Mouse (Mus musculus): ENCODE results near the gene Ucma. TPM values are rescaled to one million over a fixed set of nuclear protein-coding genes. Genes with fewer than 3 reads are reported as not detected.

Gene Ucma
- polyA plus RNA-seq, 1 experiment from 2014 or later: 0.56 TPM

- H3K9me3 ChIP-seq: no peaks in the 10 kb centered on the region
- no peak overlapping the region for H3K9ac ChIP-seq
- H3K27ac ChIP-seq: no peak overlapping the region
- H3K36me3 ChIP-seq (replicated peaks): no peaks in the 10 kb centered on the region
- peak overlapping the region; percentile 97 for H3K4me2 ChIP-seq
- no peaks in the 10 kb centered on the region for H3K27me3 ChIP-seq (replicated peaks)
- peak overlapping the region; percentile 64 for H3K4me3 ChIP-seq
- WGBS: 14% methylated on average over 8 of the region's 8 CpGs
- no peak for ATAC-seq (replicated peaks)
- H3K4me1 ChIP-seq: peaks cover 8% of the 10 kb centered on the region
These were observed 36.1 kb downstream of the Ucma start for GRCm38 (mm10) chr2:5011898-5012490.

GRCm38 (mm10) chr2:5012491-5013324 is 36.8 kb downstream of the Ucma start, which contains the start of gene Mcm10:
Gene Mcm10, minus strand, starts transcription at chr2:5012791.
- H3K36me3 ChIP-seq (replicated peaks): no peaks in the 10 kb centered on the region
- no peak within 1 kb of the TSS for H3K27ac ChIP-seq
- peak within 1 kb of the TSS; percentile 97 for H3K4me2 ChIP-seq
- peak within 1 kb of the TSS; percentile 64 for H3K4me3 ChIP-seq
- no peaks in the 10 kb centered on the region for H3K9me3 ChIP-seq
- WGBS: 4% methylated on average over 32 of the region's 32 CpGs
- peaks cover 8% of the 10 kb centered on the region for H3K4me1 ChIP-seq
- H3K27me3 ChIP-seq (replicated peaks): no peaks in the 10 kb centered on the region
- no peak within 1 kb of the TSS for H3K9ac ChIP-seq
- peak; percentile 100 for ATAC-seq (replicated peaks)

- Histone ChIP-seq H3K27ac (no peak overlapping the region), H3K4me3 (no peak overlapping the region), H3K36me3 (replicated peaks) (no peaks in the 10 kb centered on the region), H3K4me1 (peaks cover 8% of the 10 kb centered on the region), H3K4me2 (no peak overlapping the region), H3K9me3 (no peaks in the 10 kb centered on the region), H3K9ac (no peak overlapping the region), H3K27me3 (replicated peaks) (no peaks in the 10 kb centered on the region)
- WGBS: 71% methylated on average over 7 of the region's 7 CpGs
- ATAC-seq (replicated peaks): no peak
These were observed 38.7 kb downstream of the Ucma start for GRCm38 (mm10) chr2:5014616-5015015.

- Histone ChIP-seq H3K36me3 (replicated peaks) (no peaks in the 10 kb centered on the region), H3K9ac (no peak overlapping the region), H3K27ac (no peak overlapping the region), H3K4me1 (peaks cover 8% of the 10 kb centered on the region), H3K4me2 (no peak overlapping the region), H3K27me3 (replicated peaks) (no peaks in the 10 kb centered on the region), H3K4me3 (no peak overlapping the region), H3K9me3 (no peaks in the 10 kb centered on the region)
- no peak for ATAC-seq (replicated peaks)
- 81% methylated on average over 6 of the region's 6 CpGs for WGBS
These were observed 39.6 kb downstream of the Ucma start for GRCm38 (mm10) chr2:5015527-5015926.

- no peak overlapping the region for H3K9ac ChIP-seq
- no peaks in the 10 kb centered on the region for H3K36me3 ChIP-seq (replicated peaks)
- H3K4me3 ChIP-seq: no peak overlapping the region
- no peaks in the 10 kb centered on the region; the same call in 1 of the 2 replicates for H3K27me3 ChIP-seq (replicated peaks)
- H3K27ac ChIP-seq: no peak overlapping the region
- 96% methylated on average over 7 of the region's 7 CpGs for WGBS
- ATAC-seq (replicated peaks): no peak
- H3K4me1 ChIP-seq: peaks cover 6% of the 10 kb centered on the region
- H3K9me3 ChIP-seq: no peaks in the 10 kb centered on the region
- no peak overlapping the region for H3K4me2 ChIP-seq
These were observed 41.0 kb downstream of the Ucma start for GRCm38 (mm10) chr2:5016922-5017321.

GRCm38 (mm10) chr2:5019708-5020107 is 43.8 kb downstream of the Ucma start:
- Histone ChIP-seq H3K4me1 (no peaks in the 10 kb centered on the region), H3K9me3 (no peaks in the 10 kb centered on the region), H3K36me3 (replicated peaks) (no peaks in the 10 kb centered on the region), H3K27ac (no peak overlapping the region), H3K4me2 (no peak overlapping the region), H3K27me3 (replicated peaks) (no peaks in the 10 kb centered on the region; the same call in 1 of the 2 replicates), H3K9ac (no peak overlapping the region), H3K4me3 (no peak overlapping the region)
- 60% methylated on average over 1 of the region's 1 CpGs for WGBS
- ATAC-seq (replicated peaks): no peak

GRCm38 (mm10) chr2:5023275-5023674 is 47.4 kb downstream of the Ucma start:
- 85% methylated on average over 2 of the region's 2 CpGs for WGBS
- ATAC-seq (replicated peaks): no peak

GRCm38 (mm10) chr2:5023699-5024399 is 47.9 kb downstream of the Ucma start:
- no peak overlapping the region for H3K9ac ChIP-seq
- H3K4me1 ChIP-seq: no peaks in the 10 kb centered on the region
- 85% methylated on average over 14 of the region's 14 CpGs for WGBS
- no peak overlapping the region for H3K4me3 ChIP-seq
- no peaks in the 10 kb centered on the region for H3K9me3 ChIP-seq
- no peak overlapping the region for H3K27ac ChIP-seq
- H3K4me2 ChIP-seq: no peak overlapping the region
- ATAC-seq (replicated peaks): no peak
- H3K36me3 ChIP-seq (replicated peaks): no peaks in the 10 kb centered on the region
- H3K27me3 ChIP-seq (replicated peaks): no peaks in the 10 kb centered on the region; the same call in 1 of the 2 replicates

More at GRCm38 (mm10) chr2:5023275-5023674, 47.4 kb downstream of the Ucma start:
- Histone ChIP-seq H3K27me3 (replicated peaks) (no peaks in the 10 kb centered on the region; the same call in 1 of the 2 replicates), H3K4me2 (no peak overlapping the region), H3K36me3 (replicated peaks) (no peaks in the 10 kb centered on the region), H3K9me3 (no peaks in the 10 kb centered on the region), H3K4me1 (no peaks in the 10 kb centered on the region), H3K9ac (no peak overlapping the region), H3K4me3 (no peak overlapping the region), H3K27ac (no peak overlapping the region)

- H3K27me3 ChIP-seq (replicated peaks): no peaks in the 10 kb centered on the region; the same call in 1 of the 2 replicates
- H3K4me3 ChIP-seq: no peak overlapping the region
- no peaks in the 10 kb centered on the region for H3K36me3 ChIP-seq (replicated peaks)
- H3K4me1 ChIP-seq: no peaks in the 10 kb centered on the region
- no peak overlapping the region for H3K9ac ChIP-seq
- no peak overlapping the region for H3K27ac ChIP-seq
- WGBS: 65% methylated on average over 4 of the region's 4 CpGs
- ATAC-seq (replicated peaks): no peak
- H3K9me3 ChIP-seq: no peaks in the 10 kb centered on the region
- no peak overlapping the region for H3K4me2 ChIP-seq
These were observed 49.3 kb downstream of the Ucma start for GRCm38 (mm10) chr2:5025162-5025733.

GRCm38 (mm10) chr2:5027057-5027456 is 51.1 kb downstream of the Ucma start:
- no peaks in the 10 kb centered on the region for H3K4me1 ChIP-seq
- ATAC-seq (replicated peaks): no peak
- WGBS: 61% methylated on average over 6 of the region's 6 CpGs
- no peak overlapping the region for H3K9ac ChIP-seq
- H3K4me3 ChIP-seq: no peak overlapping the region
- H3K27ac ChIP-seq: no peak overlapping the region
- H3K4me2 ChIP-seq: no peak overlapping the region
- H3K27me3 ChIP-seq (replicated peaks): no peaks in the 10 kb centered on the region
- no peaks in the 10 kb centered on the region for H3K9me3 ChIP-seq
- no peaks in the 10 kb centered on the region for H3K36me3 ChIP-seq (replicated peaks)

- no peaks in the 10 kb centered on the region for H3K4me1 ChIP-seq
- no peaks in the 10 kb centered on the region for H3K27me3 ChIP-seq (replicated peaks)
- no peaks in the 10 kb centered on the region for H3K36me3 ChIP-seq (replicated peaks)
- no peak overlapping the region for H3K27ac ChIP-seq
- no peak overlapping the region for H3K4me2 ChIP-seq
- no peak overlapping the region for H3K9ac ChIP-seq
- no peak overlapping the region for H3K4me3 ChIP-seq
- 92% methylated on average over 7 of the region's 7 CpGs for WGBS
- H3K9me3 ChIP-seq: no peaks in the 10 kb centered on the region
- ATAC-seq (replicated peaks): no peak
These were observed 52.1 kb downstream of the Ucma start for GRCm38 (mm10) chr2:5028047-5028446.

GRCm38 (mm10) chr2:5029808-5030207 is 53.9 kb downstream of the Ucma start:
- H3K4me1 ChIP-seq: no peaks in the 10 kb centered on the region
- H3K4me2 ChIP-seq: no peak overlapping the region
- no peaks in the 10 kb centered on the region for H3K27me3 ChIP-seq (replicated peaks)
- H3K4me3 ChIP-seq: no peak overlapping the region
- WGBS: 87% methylated on average over 4 of the region's 4 CpGs
- ATAC-seq (replicated peaks): no peak
- H3K9me3 ChIP-seq: no peaks in the 10 kb centered on the region
- H3K27ac ChIP-seq: no peak overlapping the region
- H3K36me3 ChIP-seq (replicated peaks): no peaks in the 10 kb centered on the region
- H3K9ac ChIP-seq: no peak overlapping the region

Measured in midbrain, embryonic 15.5 days (tissue).